Mouse (Mus musculus): ENCODE results near the gene Zfyve28.
A peak's percentile ranks its signal among the peaks of the same experiment; 100 is the strongest.

- no peak for TF ChIP-seq CTCF (IDR thresholded peaks at IDR 0.05; ENCODE audit: extremely low read depth, insufficient read depth, low read length)
- peak; percentile 69; the same call in 1 of the 2 replicates for TF ChIP-seq POLR2A (IDR thresholded peaks at IDR 0.05; ENCODE audit: extremely low read depth, insufficient read depth, low read length)
Measured at GRCm38 (mm10) chr5:34168950-34169891, 119.0 kb downstream of the Zfyve28 start, which contains the start of the genes Poln and Haus3.
